Mouse (Mus musculus) heart, postnatal 0 days (tissue): ENCODE measurements at regions not wholly inside any gene's neighbourhood (a gene's known extent, or its start where the extent isn't known, plus 50 kb on each side); places are given as distances from the start of the nearest gene placed in this dataset.

Experiments
- ATAC-seq: fragments of 200-750 bp; cut with Nextera tagmentation; 2 replicates; pipeline ENCODE4 v1.8.0; 2017; ENCODE audit warnings: low read depth, moderate number of reproducible peaks, moderate library complexity; ENCODE audit not compliant: insufficient read depth
- DNase-seq: peaks from one replicate; pipeline ENCODE4 v3.0.0-alpha.2; 2016; ENCODE audit warnings: low spot score
- H3K27ac ChIP-seq: fragments of 300-500 bp; sonication (generic); 2 replicates; pipeline ENCODE4 v1.5.1; 2014; ENCODE audit warnings: low read depth, mild to moderate bottlenecking
- H3K27me3 ChIP-seq: fragments of 300-500 bp; sonication (generic); 2 replicates; pipeline ENCODE4 v1.6.1; 2014; ENCODE audit warnings: low read length, mixed read lengths; ENCODE audit not compliant: control insufficient read depth, insufficient read depth
- H3K36me3 ChIP-seq: fragments of 300-500 bp; sonication (generic); replicated peaks from 2 replicates; pipeline ENCODE4 v1.6.1; 2014; ENCODE audit warnings: low read length, mixed read lengths; ENCODE audit not compliant: control insufficient read depth, insufficient read depth
- H3K4me1 ChIP-seq: fragments of 300-500 bp; sonication (generic); 2 replicates; pipeline ENCODE4 v1.6.1; 2014; ENCODE audit warnings: antibody characterized with exemption; ENCODE audit not compliant: control insufficient read depth, insufficient read depth
- H3K4me2 ChIP-seq: fragments of 300-500 bp; sonication (generic); 2 replicates; pipeline ENCODE4 v1.6.1; 2014; ENCODE audit warnings: low read depth, mild to moderate bottlenecking, low read length, moderate library complexity
- H3K4me3 ChIP-seq: fragments of 300-500 bp; sonication (generic); 2 replicates; pipeline ENCODE4 v1.5.1; 2014; ENCODE audit warnings: low read depth, low read length
- H3K9ac ChIP-seq: fragments of 300-500 bp; sonication (generic); replicated peaks from 2 replicates; pipeline ENCODE4 v1.6.1; 2014; ENCODE audit warnings: low read depth, low read length, mixed read lengths
- H3K9me3 ChIP-seq: fragments of 300-500 bp; sonication (generic); replicated peaks from 2 replicates; pipeline ENCODE4 v1.6.1; 2016; ENCODE audit warnings: low read length; ENCODE audit not compliant: control insufficient read depth
- CTCF ChIP-seq: IDR thresholded peaks from 2 replicates; pipeline ENCODE4 v1.5.1; 2016; ENCODE audit warnings: antibody characterized with exemption, control low read depth, low read depth
- EP300 ChIP-seq: IDR thresholded peaks from 2 replicates; pipeline ENCODE4 v1.6.1; 2016; ENCODE audit warnings: antibody characterized with exemption, low read depth
- WGBS: fragments of 180-500 bp; shearing (Covaris S2); extraction: QIAGEN DNeasy Blood & Tissue Kit; methylation state at CpG from one replicate; pipeline ENCODE4 v1.1.7; 2014; 5-methylcytosine and 5-hydroxymethylcytosine counted together

DNA sequence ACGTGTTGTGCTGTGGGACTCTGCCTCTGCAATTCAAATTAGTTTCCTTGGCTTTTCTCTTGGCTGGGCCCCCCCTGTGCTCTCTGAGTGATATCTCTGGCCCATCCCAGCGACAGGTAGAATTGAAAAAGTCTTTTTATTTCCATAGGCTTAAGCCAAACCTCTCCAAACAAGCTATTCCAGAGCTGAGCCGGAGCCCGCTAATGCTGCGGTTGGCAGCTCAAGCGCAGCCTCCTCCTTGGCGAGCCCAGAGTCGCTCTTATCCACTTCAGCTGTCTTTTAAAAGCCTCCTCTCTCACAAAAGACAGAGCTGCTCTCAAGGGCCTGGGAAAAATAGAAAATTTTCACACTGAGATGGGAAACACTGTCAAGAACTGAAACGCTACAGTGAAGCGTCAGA lies 712.7 kb downstream of the Nedd1 start:
- no peaks in the 10 kb centered on the region for H3K4me1 ChIP-seq
- H3K27me3 ChIP-seq = no peaks in the 10 kb centered on the region
- WGBS = 59% methylated on average over 10 of the region's 10 CpGs
- no peaks in the 10 kb centered on the region for H3K36me3 ChIP-seq
- no peak overlapping the region for H3K9ac ChIP-seq
- H3K27ac ChIP-seq = no peak overlapping the region
- no peaks in the 10 kb centered on the region for H3K9me3 ChIP-seq
- H3K4me2 ChIP-seq = no peak overlapping the region
- DNase-seq (no peak), ATAC-seq (no peak)
- TF ChIP-seq CTCF = no peak
- no peak for TF ChIP-seq EP300
- H3K4me3 ChIP-seq = no peak overlapping the region

DNA sequence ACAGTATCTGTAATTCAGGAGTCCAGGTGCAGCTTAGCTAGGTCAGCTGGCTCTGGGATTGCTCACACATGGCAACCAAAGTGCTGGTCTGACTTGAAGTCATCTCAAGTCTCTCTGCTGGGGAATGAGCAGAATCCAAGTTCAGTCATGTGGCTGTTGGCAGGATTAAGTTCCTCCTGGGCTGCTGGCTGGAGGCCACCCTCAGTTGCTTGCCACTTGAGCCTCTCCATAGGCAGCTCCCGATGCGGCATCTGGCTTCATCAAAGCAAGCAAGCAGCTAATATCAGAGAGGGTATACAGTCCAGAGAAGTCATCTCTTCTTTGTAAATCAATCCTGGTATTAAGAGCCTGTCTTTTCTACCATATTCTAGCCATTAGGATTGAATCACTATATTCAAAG lies 714.3 kb downstream of the Nedd1 start:
- Histone ChIP-seq H3K9me3 (no peaks in the 10 kb centered on the region), H3K4me1 (no peaks in the 10 kb centered on the region), H3K27me3 (no peaks in the 10 kb centered on the region), H3K4me3 (no peak overlapping the region), H3K9ac (no peak overlapping the region), H3K4me2 (no peak overlapping the region), H3K36me3 (no peaks in the 10 kb centered on the region), H3K27ac (no peak overlapping the region)
- TF ChIP-seq CTCF = no peak
- TF ChIP-seq EP300 = no peak
- 67% methylated on average over 2 of the region's 2 CpGs for WGBS
- ATAC-seq (no peak), DNase-seq (no peak)

DNA sequence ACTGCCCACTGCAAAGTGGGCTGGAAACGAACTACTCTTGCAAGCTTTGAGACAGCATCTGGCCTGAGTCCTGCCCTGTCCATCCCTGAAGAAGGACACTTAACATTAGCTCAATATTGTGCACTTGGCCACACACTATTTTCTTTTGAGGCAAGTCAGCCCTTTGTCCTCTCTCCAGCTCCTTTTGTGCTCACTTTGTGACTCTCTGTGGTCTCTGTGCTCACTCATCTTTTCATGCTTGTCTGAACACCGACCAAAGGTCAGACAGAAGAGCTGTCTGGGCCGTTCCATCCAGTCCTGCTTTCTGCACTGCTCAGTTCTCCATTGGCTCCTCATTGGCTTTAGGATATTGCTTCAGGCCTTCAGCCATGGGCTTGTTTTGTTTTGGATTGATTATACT lies 715.8 kb downstream of the Nedd1 start:
- Histone ChIP-seq H3K4me3 (no peak overlapping the region), H3K27ac (no peak overlapping the region), H3K4me2 (no peak overlapping the region), H3K27me3 (no peaks in the 10 kb centered on the region), H3K4me1 (no peaks in the 10 kb centered on the region), H3K36me3 (no peaks in the 10 kb centered on the region), H3K9ac (no peak overlapping the region), H3K9me3 (no peaks in the 10 kb centered on the region)
- ATAC-seq (no peak), DNase-seq (no peak)
- no peak for TF ChIP-seq CTCF
- no peak for TF ChIP-seq EP300
- WGBS = 58% methylated on average over 3 of the region's 3 CpGs

DNA sequence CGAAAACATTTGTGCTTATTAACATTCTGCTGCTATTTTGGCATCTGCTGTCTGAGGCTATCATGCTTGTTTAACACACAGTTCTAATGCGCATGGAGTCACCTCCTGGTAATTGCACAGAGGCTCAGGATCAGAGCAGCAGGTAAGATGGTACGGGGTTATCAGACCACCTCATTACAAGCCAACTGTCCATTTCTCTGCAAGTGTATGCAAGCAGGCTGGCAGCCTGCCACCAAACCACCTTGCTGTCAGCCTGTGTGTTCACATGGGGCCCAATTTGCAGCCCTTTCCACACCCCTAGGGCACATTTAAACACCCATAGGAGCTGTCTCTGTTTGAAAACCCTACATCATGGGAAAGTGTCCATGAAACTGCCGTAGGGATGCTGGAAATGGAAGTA lies 731.2 kb downstream of the Nedd1 start:
- TF ChIP-seq CTCF = no peak
- no peak for TF ChIP-seq EP300
- no peak for ATAC-seq
- Histone ChIP-seq H3K4me1 (no peaks in the 10 kb centered on the region), H3K27me3 (no peaks in the 10 kb centered on the region), H3K9ac (no peak overlapping the region), H3K36me3 (no peaks in the 10 kb centered on the region), H3K27ac (no peak overlapping the region), H3K4me2 (no peak overlapping the region), H3K9me3 (no peaks in the 10 kb centered on the region), H3K4me3 (no peak overlapping the region)
- no peak for DNase-seq
- 58% methylated on average over 4 of the region's 4 CpGs for WGBS

DNA sequence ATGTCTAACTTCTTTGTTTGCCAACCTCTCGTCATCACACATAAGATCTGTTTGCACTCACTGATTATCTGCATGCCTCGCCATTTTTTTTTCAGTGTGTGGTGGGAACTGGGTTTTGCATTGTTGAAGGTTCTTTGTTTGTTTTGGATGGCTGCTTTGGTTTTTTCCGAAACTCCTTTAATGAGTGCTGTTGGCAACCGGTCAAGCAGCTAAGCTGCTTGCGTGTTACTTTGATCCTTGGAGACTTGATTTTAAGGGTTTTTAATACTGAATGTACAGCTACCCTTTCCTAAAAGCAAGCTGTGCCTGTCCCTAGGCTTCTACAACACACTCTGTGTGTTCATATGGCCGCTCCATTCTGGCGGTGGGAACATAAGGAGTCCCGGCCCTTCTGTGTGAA lies 733.9 kb downstream of the Nedd1 start:
- H3K4me2 ChIP-seq = no peak overlapping the region
- 67% methylated on average over 8 of the region's 8 CpGs for WGBS
- no peaks in the 10 kb centered on the region for H3K9me3 ChIP-seq
- ATAC-seq (no peak), DNase-seq (peak; percentile 12)
- TF ChIP-seq CTCF (no peak), EP300 (no peak)
- no peaks in the 10 kb centered on the region for H3K36me3 ChIP-seq
- H3K27me3 ChIP-seq = no peaks in the 10 kb centered on the region
- no peak overlapping the region for H3K27ac ChIP-seq
- H3K4me1 ChIP-seq = no peaks in the 10 kb centered on the region
- no peak overlapping the region for H3K9ac ChIP-seq
- no peak overlapping the region for H3K4me3 ChIP-seq

DNA sequence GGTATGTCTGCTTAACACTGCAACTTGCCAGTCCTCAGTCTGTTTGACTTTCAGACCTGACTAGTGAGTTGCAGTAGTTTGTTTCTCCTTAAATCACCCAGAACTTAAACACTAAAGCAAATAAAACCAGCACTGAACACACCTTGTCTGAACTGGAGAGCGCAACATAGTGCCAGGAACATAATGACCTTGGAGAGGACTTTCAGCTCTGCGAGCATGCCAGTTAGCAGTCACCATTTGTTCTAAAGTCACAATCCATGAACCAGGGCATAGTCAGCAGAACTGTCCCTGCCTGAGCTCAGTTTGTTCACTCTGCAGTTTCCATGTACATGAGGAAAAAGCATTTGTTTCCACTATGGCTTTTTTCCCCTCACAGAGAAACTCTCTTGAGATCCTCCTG lies 742.4 kb downstream of the Nedd1 start:
- H3K9ac ChIP-seq = no peak overlapping the region
- WGBS = 69% methylated on average over 2 of the region's 2 CpGs

More for the DNA sequence above, 742.4 kb downstream of the Nedd1 start:
- Histone ChIP-seq H3K27ac (no peak overlapping the region), H3K27me3 (no peaks in the 10 kb centered on the region), H3K9me3 (no peaks in the 10 kb centered on the region), H3K4me1 (no peaks in the 10 kb centered on the region), H3K4me3 (no peak overlapping the region), H3K4me2 (no peak overlapping the region), H3K36me3 (no peaks in the 10 kb centered on the region)
- TF ChIP-seq EP300 (no peak), CTCF (no peak)
- DNase-seq (no peak), ATAC-seq (no peak)
